Mouse (Mus musculus) cerebellum, adult 2 months (tissue): Measurements from ENCODE around the gene Nudt22.
A peak's percentile ranks its signal among the peaks of the same experiment; 100 is the strongest.

ENCODE experiments used
- CTCF ChIP-seq: fragments of 200-500 bp; IDR thresholded peaks from 2 replicates; pipeline ENCODE4 v1.5.1; 2011; ENCODE audit warnings: low read depth, mild to moderate bottlenecking, control low read depth, low read length, moderate library complexity, borderline replicate concordance; ENCODE audit not compliant: insufficient read depth
- POLR2A ChIP-seq: fragments of 200-500 bp; IDR thresholded peaks from 2 replicates; pipeline ENCODE4 v1.6.1; 2011; ENCODE audit warnings: low read length, control low read depth, borderline replicate concordance; ENCODE audit not compliant: insufficient read depth

DNA sequence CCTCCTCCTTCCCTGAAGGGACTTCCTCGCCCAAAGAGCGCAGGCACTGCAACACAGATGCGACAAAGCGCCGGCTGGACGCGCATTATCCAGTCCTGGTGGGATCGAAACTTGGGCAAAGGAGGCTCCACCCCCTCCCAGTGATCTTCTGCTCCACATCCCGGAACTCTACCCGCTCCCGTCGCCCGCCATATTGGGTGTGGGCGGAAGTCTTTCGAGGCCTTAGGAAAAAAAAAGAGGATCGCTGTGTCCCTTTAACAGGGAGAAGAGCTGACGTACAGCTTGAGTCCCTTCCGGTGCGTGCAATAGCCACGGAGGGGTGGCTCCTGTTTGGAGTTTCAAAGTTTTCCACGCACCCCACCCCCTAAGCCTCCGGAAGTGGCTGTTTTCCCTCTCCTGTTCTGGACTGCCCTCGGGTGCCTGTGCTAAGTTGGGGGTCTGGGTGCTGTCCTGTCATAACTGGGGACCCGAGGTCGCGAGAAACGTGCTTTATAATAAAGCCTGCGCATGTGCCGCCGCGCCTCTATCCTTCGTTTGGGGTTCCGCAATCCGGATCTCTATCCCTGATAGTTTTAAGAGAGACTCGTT lies 44.4 kb downstream of the Nudt22 start:
- TF ChIP-seq CTCF = no peak
- peak; percentile 70; the same call in 1 of the 2 replicates for TF ChIP-seq POLR2A
